Mouse (Mus musculus) thymus, postnatal 10 days (tissue): ENCODE measurements around the gene Gm12666.
"Not testable (repeated sequence)": the region's sequence is repeated elsewhere in the genome, so short reads cannot be mapped to it uniquely, and the experiment has no call there.

ENCODE experiments used
- DNase-seq, 2 experiments: peaks; one replicate each; pipeline ENCODE4 v3.0.0; 2021; ENCODE audit warnings: low spot score in 2 of 2

The Gm12666 gene

DNA sequence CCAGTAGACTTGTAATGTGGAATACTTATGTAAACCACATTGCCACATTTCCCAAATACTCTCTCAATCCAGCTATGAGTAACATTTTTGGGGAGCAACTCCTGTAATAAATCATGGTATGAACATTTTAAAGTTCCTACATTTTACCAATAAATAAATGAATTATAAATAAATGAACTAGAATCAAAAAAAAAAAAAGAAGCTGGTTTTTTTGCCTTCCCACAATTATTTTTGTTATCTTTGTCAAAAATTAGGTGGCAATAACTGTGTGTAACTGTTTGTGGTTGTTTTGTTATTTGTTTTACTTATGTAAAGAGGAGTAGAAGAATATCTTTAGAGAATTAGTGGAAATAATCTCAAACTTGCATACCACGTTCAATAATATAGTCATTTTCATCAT lies at the start of gene Gm12666:
TSS of gene Gm12666 (minus strand) at position 101 of the 400 bp plus-strand sequence.
- not testable (repeated sequence) for DNase-seq

DNA sequence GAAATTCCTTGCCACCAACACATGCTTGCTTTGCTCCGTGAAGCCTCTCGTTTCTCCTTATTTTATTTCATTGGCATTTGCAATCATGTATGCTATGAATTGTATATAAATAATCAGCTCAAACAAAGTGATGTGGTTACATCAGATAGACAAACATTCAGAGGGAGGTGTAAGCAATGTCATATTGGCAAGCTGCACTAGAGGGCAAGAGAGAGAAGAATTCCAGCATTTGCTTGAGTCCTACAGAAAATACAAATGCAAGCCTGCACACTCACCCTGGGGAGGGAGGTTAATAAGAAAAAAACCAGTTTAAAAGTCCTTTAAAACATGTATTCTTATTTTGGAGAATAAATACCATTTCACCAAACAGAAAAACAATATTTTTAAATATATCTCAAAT lies 34.8 kb upstream of the Gm12666 start:
- DNase-seq = no peak

DNA sequence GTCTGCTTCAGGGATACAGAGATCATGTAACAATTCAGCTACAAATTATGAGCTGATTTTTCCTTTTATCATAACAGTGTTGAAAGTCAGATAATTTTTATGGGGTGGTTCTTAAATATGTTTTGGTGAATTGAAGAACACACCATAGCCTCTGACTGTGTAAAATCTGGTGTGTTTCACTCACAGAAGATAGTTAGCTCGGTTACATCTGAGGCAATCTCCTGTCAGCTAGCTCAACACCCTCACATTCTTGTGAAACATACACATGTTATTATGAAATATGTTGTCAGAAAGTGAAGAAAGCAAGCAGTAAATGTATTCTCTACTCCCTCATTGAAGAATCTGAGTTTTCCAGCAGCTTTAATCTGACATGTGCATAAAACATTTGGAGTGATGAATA lies 24.7 kb upstream of the Gm12666 start:
- no peak for DNase-seq

DNA sequence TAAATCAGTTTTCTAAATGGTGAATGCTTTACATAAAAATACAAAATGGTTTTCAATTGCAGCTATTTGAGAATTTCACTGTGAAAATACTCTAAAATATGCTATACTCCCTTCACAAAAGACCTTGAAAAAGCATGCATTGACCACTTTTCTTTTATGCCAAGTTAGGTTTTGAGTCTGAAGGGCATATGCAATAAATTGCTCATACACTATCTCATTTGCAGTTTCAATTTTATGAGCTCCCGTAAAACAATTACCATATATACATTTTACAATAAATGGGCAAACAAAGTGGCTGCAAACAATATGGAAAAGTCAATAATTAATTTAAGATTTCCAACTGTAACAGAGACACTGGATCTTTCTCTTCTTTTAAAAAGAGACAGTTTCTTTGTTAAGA lies 38.9 kb downstream of the Gm12666 start:
- DNase-seq = no peak

GRCm38 (mm10) chr4:92147134-92147533 lies 44.4 kb downstream of the Gm12666 start, which contains the start of gene Izumo3:
Gene Izumo3, minus strand, starts transcription at chr4:92147234.
- no peak for DNase-seq
